ENCODE assay signal across 8 mouse cellular contexts in genomic region chr11:20243214-20243913, GRCm38 (mm10). TPM values are rescaled to one million over a fixed set of nuclear protein-coding genes. Genes with fewer than 3 reads are reported as not detected.
DNase-seq lines count a peak whose midpoint lies in the region; ATAC-seq and TF ChIP-seq lines count a peak whose summit lies in the region.

No protein-coding gene starts in this region.

- no peaks in the 10 kb centered on the region for H3K9me3 ChIP-seq in heart, embryonic 16.5 days (replicated peaks; ENCODE audit: control insufficient read depth, low read length)
- no peaks in the 10 kb centered on the region for H3K9me3 ChIP-seq in intestine, postnatal 0 days (ENCODE audit: control insufficient read depth)

- peak; percentile 41; the same call in 1 of the 2 replicates for ATAC-seq in heart, embryonic 16.5 days (replicated peaks; ENCODE audit: extremely low read depth, insufficient read depth, low FRiP score)
- peak; percentile 50 for ATAC-seq in common myeloid progenitor, adult 5-6 weeks (replicated peaks; ENCODE audit: low read depth, poor library complexity, severe bottlenecking)
- ATAC-seq in intestine, postnatal 0 days: no peak
- ATAC-seq in megakaryocyte progenitor cell, adult 5-6 weeks (replicated peaks; ENCODE audit: poor library complexity): peak; percentile 77
- ATAC-seq in erythroblast, adult 5-6 weeks (replicated peaks; ENCODE audit: low FRiP score, poor library complexity, severe bottlenecking): no peak; the same call in 1 of the 2 replicates

- DNase-seq in heart, postnatal 25 days (ENCODE audit: low spot score): no peak
- no peak for DNase-seq in layer of hippocampus, postnatal 36 days
- DNase-seq in layer of hippocampus, postnatal 25 days (ENCODE audit: extremely low spot score in 1 of 2, low spot score in 1 of 2): no peak

- H3K27me3 ChIP-seq in heart, embryonic 16.5 days (ENCODE audit: control insufficient read depth, insufficient read depth, low read length): no peaks in the 10 kb centered on the region
- H3K27me3 ChIP-seq in intestine, postnatal 0 days (replicated peaks; ENCODE audit: control insufficient read depth, insufficient read depth, low read length): no peaks in the 10 kb centered on the region

- H3K9ac ChIP-seq in heart, embryonic 16.5 days (ENCODE audit: low read length): no peak overlapping the region
- H3K9ac ChIP-seq in intestine, postnatal 0 days (ENCODE audit: low read depth, low read length): no peak overlapping the region

- WGBS in heart, embryonic 16.5 days: 37% methylated on average over 9 of the region's 9 CpGs
- WGBS in intestine, postnatal 0 days: 51% methylated on average over 9 of the region's 9 CpGs

- peak; percentile 41; the same call in 1 of the 2 replicates for TF ChIP-seq CTCF in intestine, postnatal 0 days (IDR thresholded peaks at IDR 0.05; ENCODE audit: low read depth)

- H3K4me3 ChIP-seq in heart, embryonic 16.5 days (ENCODE audit: low read length): no peak overlapping the region
- H3K4me3 ChIP-seq in intestine, postnatal 0 days (ENCODE audit: low read depth, low read length): no peak overlapping the region

- peaks cover 48% of the 10 kb centered on the region for H3K4me1 ChIP-seq in heart, embryonic 16.5 days (ENCODE audit: control insufficient read depth, insufficient read depth, low read length)
- 0 out of 2 replicates have a peak, but pooled peaks cover 2% of the 10 kb centered on the region for H3K4me1 ChIP-seq in intestine, postnatal 0 days (replicated peaks; ENCODE audit: control insufficient read depth, insufficient read depth, low read length)

- intact Hi-C loops in heart, postnatal 25 days (cut with DNase I): no loop called here

- H3K36me3 ChIP-seq in heart, embryonic 16.5 days (ENCODE audit: control insufficient read depth, insufficient read depth): peaks cover 28% of the 10 kb centered on the region
- peaks cover 41% of the 10 kb centered on the region for H3K36me3 ChIP-seq in intestine, postnatal 0 days (ENCODE audit: control insufficient read depth, insufficient read depth)

- no peak overlapping the region for H3K4me2 ChIP-seq in heart, embryonic 16.5 days (ENCODE audit: low read depth, low read length)
- no peak overlapping the region for H3K4me2 ChIP-seq in intestine, postnatal 0 days (replicated peaks; ENCODE audit: low read depth)

- no peak overlapping the region for H3K27ac ChIP-seq in heart, embryonic 16.5 days (ENCODE audit: low read length)
- H3K27ac ChIP-seq in intestine, postnatal 0 days (ENCODE audit: low read depth, low read length): no peak overlapping the region

RNA-seq across cellular contexts. Expression of gene Cep68, which starts 5.9 kb away (rescaled TPM):
- polyA plus RNA-seq in heart, embryonic 16.5 days (2015; fragmentation: Nextera tagmentation; extraction: Ambion mirVana): 30.7 and 31.8 TPM in 2 replicates
- total RNA-seq in heart, postnatal 25 days (2021): 10 to 100 TPM; 44.9 to 52.1 TPM
- total RNA-seq in common myeloid progenitor, adult 5-6 weeks (2017): 33.4 and 46.1 TPM in 2 replicates
- 6.3 and 6.5 TPM in 2 replicates for polyA plus RNA-seq in intestine, postnatal 0 days (2015; fragmentation: Nextera tagmentation; extraction: Ambion mirVana)
- total RNA-seq in megakaryocyte progenitor cell, adult 5-6 weeks (2015): 22.6 and 27.7 TPM in 2 replicates
- total RNA-seq in megakaryocyte progenitor cell, adult 5-6 weeks (2017): 28.3 and 28.6 TPM in 2 replicates
- 10 to 100 TPM; 32.4 to 33.0 TPM for total RNA-seq in layer of hippocampus, postnatal 36 days (2021)
- total RNA-seq in erythroblast, adult 5-6 weeks (2015; ENCODE audit: low replicate concordance): 5.8 and 5.9 TPM in 2 replicates
- total RNA-seq in erythroblast, adult 5-6 weeks (2017; ENCODE audit: low replicate concordance): 4.3 and 6.9 TPM in 2 replicates
- 10 to 100 TPM; 29.1 to 34.0 TPM for total RNA-seq in layer of hippocampus, postnatal 25 days (2021)

RNA-seq across cellular contexts. Expression of gene Rab1a, which starts 42.1 kb away (rescaled TPM):
- polyA plus RNA-seq in heart, embryonic 16.5 days (2015; fragmentation: Nextera tagmentation; extraction: Ambion mirVana): 194 and 228 TPM in 2 replicates
- total RNA-seq in heart, postnatal 25 days (2021): 100 to 1,000 TPM; 118 to 135 TPM
- total RNA-seq in common myeloid progenitor, adult 5-6 weeks (2017): 76.4 and 95.4 TPM in 2 replicates
- polyA plus RNA-seq in intestine, postnatal 0 days (2015; fragmentation: Nextera tagmentation; extraction: Ambion mirVana): 761 and 762 TPM in 2 replicates
- 143 and 167 TPM in 2 replicates for total RNA-seq in megakaryocyte progenitor cell, adult 5-6 weeks (2015)
- total RNA-seq in megakaryocyte progenitor cell, adult 5-6 weeks (2017): 86.8 and 87.9 TPM in 2 replicates
- total RNA-seq in layer of hippocampus, postnatal 36 days (2021): 100 to 1,000 TPM; 171 to 179 TPM
- 68.5 and 87.2 TPM in 2 replicates for total RNA-seq in erythroblast, adult 5-6 weeks (2015; ENCODE audit: low replicate concordance)
- 49.2 and 74.0 TPM in 2 replicates for total RNA-seq in erythroblast, adult 5-6 weeks (2017; ENCODE audit: low replicate concordance)
- total RNA-seq in layer of hippocampus, postnatal 25 days (2021): 100 to 1,000 TPM; 170 to 171 TPM

Comparison
In these comparisons a context has a peak if more than half of its experiments do, and no peak if none do; other contexts are left out.
1. ATAC-seq: peak in heart, embryonic 16.5 days (single experiment), common myeloid progenitor, adult 5-6 weeks (single experiment) and megakaryocyte progenitor cell, adult 5-6 weeks (single experiment); none in intestine, postnatal 0 days (single experiment) and erythroblast, adult 5-6 weeks (single experiment).